Mouse (Mus musculus) kidney, postnatal 10 days (tissue): Measurements from ENCODE around the gene Mrgprh.

ENCODE experiments used
- DNase-seq: peaks from one replicate; pipeline ENCODE4 v3.0.0; 2021; ENCODE audit warnings: mixed read lengths

The Mrgprh gene

DNA sequence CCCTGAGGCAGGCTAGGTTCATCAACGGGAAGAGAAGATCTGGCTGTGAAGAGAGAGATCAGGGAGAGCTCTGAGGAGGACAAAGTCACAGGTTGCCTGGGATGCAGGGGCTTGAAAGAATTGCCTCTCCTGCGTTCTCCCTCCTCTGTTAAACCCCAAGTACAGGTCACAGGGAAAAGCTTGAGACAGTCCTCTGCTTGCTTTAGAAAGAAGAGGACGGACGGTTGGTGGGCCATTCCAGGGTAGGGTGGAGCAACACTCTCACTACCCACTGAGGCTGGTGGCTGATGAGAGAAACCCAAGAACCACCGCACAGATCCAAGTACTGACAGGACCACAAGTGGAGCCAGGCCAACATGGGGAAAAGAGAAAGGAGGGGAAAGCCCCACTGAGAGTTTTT is at the start of gene Mrgprh:
Gene Mrgprh, plus strand, starts transcription at position 301 of the 400 bp plus-strand sequence.
- no peak for DNase-seq

DNA sequence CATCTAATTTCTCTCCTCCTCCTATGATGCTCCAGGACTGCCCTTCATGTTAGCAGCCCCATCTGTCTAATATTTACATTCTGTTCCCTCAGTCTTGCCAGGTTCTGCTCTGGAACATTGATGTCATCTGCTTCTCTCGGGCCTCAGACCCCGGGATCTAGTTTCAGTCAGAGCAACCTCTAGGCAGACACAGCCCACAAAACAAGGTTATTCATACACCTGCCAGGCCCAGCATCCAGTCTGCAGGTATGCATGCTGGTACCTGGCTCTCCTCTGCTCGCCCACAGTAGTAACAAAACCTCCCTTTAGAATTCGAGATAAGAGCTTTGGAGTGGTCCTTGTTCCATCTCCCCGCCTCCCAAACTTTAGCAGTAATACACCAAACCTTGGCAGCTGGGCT is 45.5 kb upstream of the Mrgprh start:
- DNase-seq = no peak

DNA sequence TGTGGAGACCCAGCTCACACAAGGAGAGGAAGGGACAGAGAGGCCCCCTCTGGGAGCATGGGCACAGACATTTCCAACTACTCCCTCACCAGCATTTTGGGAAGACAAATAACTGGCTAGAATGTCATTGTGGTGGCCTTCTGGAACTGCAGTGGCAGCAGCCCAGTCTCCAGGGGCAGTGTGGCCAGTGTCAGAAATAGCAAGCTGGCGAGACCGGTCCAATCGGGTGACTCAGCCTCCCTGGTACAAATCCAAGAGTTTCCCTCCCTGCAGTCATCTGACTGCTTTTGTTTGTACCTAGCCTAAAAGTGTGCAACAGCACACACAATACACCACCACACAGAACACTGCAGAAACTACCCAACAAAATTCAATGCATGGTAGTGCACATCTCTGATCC is 43.6 kb upstream of the Mrgprh start:
- DNase-seq = no peak

DNA sequence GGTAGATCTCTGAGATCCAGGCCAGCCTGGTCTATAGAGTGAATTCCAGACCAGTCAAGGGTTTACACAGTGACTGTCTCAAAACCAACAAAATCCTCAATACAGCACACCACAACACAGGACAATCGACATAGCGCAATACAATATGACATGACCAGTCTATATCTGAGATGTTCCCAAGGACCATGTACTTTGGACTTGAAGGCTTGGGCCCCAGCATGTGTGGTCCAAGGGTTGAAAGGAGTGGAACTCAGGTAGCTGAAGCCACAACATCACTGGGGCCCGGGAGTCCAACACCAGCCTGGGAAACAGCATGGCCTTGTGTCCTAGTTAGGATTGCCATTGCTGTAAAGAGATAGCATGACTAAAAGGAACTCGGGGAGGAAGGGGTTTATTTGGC is 43.2 kb upstream of the Mrgprh start:
- no peak for DNase-seq

DNA sequence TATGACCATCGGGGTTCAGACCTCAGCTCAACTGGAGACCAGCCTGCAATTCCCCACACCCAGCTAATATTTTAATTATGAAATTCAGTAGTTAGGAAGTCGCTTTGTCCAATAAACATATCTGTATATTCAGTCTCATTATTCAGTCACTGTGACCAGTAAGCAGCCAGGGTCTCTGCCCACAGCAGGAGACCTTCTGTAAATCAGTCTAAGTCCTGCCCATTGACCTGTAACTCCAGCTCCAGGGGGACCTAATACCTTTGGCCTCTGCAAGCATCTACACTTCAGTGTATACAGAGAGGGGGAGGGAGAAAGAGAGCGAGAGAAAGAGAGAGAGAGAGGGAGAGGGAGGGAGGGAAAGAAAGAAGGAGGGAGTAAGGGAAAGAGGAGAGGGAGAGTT is 41.5 kb upstream of the Mrgprh start:
- DNase-seq = no peak

DNA sequence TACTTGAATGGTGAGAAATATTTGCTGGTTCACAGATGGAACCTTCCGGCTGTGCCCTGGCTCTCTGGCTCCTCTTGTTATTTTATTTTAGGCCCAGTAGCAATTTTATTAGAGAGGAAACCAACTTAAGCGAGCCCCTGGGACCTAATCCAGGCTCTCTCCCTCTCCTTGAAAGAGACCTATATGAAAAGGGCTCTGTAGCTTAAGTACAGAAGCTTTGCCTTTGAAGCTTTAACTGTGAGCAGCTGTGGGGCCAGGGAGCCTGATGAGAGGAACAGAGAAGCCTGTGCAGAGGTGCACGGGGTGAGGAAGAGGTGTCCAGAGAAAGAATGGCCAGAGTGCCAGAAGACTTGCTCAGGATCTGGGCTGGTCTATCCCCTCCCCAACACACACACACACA is 41.0 kb upstream of the Mrgprh start:
- DNase-seq = no peak

DNA sequence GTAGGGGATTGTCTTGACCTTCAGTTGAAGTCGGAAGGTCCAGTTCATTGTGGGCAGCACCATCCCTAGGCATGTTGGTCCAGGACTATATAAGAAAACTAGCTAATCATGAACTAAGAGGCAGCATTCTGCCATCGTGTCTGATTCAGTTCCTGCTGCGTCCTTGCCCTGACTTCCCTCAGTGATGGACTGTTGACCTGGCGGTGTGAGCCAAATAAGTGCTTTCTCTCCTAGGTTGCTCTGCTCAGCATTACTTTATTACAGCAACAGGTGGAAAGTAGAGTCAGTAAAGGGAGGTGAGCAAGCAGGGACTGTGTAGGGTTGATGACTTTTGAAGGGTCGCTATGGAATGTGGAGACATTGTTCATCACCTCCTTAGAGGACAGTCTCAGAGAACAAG is 40.1 kb upstream of the Mrgprh start:
- DNase-seq = no peak

DNA sequence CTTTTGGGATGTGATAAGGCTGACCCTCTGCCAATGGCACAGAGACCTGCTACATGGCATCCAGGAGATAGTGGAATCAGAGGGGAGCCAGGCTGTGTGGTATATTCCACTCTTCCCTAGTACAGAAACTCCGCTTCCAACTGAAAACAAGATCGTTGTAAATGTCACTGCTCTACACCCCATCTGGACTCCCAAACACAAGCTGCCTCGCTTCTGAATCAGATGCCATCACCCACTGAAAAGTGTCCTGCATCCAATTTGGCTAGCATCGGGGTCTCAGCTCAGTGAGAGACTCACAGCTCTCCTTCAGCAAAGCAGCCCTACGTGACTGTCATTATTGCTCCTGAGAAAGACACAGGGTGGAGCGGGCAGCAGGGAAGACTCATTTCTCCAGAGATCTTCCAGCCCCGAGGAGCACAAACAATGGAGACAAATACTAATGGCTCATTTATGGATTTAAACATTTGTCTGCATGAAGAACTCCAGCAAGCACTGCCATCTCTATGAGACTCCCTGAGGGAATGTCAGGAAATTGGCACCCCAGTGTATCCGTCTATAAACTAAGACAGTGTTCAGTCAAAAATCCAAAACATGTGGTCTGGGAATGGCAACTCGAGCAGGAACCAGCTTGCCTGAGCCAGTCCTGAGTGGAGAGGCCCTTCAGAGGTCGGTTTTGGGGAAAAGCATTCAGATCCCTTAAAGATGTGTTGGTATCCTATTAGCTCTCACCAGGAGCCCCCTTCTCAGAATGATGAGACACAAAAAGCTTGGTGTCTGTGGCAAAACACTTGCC is 36.2 kb upstream of the Mrgprh start:
- no peak for DNase-seq

DNA sequence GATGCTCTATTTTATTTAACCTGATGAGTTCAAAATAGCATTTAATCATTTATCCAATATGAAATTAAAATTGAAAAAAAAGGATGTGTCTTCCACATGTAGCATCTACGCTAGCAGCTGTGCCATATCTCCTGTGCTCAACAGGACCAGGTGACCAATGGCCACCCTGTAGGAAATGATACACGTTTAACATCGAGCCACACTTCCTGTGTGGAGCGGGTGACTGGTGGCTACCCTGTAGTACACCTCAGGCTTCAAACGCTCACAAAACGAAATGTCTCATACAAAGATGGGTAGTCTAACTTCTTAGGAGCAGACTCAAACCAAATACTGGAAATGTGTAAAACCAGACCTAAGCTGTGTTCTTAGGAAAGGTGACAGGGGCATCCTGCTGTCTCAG is 32.0 kb upstream of the Mrgprh start:
- DNase-seq = no peak

DNA sequence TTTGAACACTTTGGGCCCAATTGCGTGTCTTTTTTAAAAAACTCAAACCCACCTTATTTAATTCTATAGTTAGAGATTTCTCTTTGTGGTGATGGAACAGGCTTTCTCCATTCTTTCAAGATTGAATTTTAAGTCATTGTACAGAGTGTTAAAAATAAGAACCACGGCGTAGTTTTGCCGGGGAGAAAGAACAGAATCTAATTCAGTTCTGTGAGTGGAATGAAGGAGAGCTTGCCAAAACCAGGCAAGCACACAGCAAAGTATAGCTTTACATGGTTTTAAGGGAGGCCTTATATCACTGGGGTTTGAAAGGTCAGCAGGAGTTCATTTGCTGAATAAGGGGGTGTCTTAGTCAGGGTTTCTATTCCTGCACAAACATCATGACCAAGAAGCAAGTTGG is 31.3 kb upstream of the Mrgprh start:
- DNase-seq = no peak

DNA sequence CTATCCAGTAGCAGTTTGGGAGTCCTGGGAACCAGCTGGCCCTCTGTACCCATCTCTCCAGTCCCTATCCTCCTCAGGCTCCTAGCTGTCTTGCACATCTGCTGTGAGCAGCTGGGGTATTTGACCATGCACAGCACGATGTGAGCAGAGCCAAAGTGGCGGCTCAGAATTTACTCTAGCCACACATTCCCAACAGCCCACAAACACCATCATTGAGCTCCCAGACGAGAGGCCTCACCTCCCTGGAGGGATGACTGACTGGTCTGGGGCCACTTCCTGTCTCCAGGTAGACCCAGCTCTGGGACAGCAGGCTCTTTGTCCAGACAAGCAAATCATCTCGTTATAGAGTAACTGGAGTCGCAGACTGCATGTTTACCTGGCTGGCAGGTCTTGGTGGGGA is 30.0 kb upstream of the Mrgprh start:
- no peak for DNase-seq

DNA sequence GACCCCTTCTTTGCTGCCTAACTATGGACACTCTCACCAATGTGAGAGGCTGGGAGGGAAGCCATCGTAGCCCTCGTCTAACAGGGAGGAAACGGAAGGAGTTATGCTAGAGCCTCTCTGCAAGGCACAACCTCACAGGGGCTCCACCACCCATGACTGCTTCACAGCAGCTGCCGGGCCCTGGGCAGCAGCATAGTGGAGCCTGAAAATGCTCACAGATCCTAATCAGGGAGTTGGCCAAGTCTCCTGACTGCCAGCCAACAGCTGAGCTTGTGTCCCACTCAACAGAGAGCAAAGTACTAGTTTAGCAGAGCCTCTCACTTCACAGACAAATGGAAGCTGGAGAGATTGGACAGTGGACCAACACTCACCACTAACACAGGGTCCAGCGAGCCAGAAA is 29.4 kb upstream of the Mrgprh start:
- peak; percentile 45 for DNase-seq

DNA sequence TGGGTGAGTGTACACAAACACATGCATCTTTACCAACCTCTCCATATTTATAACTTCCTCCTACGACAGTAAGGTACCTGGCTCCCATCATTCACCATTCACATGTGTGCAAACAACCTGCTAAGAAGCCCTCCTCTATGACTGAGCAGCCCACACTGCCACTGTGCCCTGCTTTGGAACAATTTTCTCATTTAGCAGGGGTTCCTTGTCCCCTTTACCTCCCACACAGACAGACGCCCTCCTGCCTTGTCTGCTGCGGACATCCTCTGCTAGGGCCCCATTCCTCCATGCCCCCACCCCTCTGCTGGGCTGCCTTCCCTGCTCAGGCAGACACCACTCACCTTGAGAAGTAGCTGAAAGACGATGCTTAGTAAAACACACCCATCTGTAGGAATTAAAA is 28.1 kb upstream of the Mrgprh start:
- no peak for DNase-seq

DNA sequence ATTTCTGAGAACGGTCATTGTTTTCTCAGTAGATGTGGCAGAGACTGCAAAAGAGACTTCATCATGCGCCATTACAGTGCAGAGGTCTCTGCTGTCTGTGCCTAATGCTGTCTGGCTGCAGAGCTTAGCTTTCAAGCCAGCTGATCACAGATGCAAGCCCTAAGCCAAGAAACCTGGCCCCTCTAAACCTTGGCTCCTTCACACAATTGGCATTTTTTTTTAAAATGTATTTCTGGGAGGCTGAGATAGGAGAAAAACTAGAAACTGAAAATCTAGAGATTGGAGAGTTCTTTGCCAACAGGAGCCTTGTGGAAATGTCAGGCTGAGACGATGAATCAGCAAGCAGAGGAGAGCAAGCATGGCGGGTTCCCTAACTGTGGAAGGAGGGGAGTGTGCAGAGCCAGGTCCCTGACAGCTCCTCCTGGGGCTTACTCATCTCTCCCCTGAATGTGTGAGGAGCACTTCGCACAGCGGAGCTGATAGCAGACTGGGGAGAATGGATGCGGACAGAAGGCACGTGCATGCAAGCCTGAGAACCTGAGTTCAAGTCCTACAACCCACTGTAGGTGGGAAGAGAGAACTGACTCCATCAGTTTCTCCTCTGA is 26.0 kb upstream of the Mrgprh start:
- no peak for DNase-seq

DNA sequence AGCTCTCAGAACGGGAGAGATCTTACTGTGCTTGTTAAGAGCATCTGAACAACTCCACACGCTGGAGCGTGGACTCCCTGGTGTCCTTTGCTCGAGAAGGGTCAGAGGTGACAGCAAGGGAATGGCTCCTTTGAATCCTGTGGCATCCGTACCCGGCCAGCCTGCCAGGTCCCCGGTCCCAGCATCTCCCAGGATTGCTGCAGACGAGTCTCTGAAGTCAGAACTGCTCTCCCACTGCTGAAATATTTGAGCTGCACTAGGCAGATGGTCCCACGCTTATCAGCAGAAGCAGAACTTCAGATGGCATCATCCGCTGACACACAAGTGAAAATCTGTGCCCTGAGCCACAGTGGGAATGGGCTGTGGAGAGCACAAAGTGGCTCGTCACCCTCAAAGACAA is 24.1 kb upstream of the Mrgprh start:
- DNase-seq = no peak

DNA sequence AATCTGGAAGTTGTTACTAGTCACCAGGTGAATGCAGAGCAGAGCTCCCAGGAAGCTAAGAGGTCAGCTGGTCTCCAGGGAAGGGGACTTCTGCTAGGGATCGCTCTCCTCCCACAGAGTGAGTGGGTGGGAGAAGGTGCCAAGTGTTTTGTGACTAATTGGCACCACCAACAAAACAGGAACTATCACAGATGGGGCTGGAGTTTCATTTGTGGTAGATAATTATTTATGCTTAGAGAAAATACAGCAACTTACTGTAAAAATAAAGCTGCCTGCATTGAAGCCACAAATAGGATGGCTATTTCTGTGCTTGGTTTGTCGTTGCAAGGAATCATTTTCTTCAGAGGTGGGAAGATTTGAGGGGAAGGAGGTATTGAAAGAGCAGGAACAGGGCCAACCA is 22.0 kb upstream of the Mrgprh start:
- DNase-seq = no peak

DNA sequence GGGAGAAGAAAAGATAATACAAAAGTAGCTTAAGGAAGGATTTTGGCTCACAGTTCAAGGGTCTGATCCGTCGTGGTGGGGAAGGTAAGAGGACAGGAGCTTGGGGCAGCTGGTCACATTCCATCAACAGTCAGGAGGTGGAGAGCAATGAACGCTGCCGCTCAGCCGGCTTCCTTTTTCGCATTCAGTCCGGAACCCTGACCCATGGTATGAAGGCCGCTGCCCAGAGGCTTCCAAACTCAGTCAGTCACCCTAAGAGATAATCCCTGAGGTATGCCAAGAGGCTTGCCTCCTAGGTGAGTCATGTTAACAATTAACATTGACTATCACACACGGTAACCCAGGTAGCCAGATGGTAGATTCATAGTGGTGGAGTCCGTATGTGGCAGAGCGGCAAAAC is 21.4 kb upstream of the Mrgprh start:
- no peak for DNase-seq

DNA sequence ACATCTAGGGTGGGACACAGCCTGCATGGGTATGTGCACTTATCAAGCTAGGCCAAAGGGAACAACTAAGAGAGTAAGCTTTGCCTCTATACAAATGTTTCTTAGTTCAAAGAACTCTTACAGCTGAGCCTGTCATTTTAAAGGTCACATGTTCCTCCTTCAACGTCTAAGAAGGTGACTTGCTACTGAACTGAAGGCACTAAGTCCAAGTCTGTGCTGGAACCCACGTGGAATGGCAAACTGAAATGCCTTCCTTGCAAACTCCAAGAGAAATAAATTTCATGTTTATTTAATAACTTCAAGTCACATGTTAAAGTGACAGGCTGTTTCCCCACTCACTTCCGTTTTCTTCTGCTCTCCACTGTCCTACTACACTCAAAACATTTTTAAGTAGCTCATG is 18.4 kb upstream of the Mrgprh start:
- no peak for DNase-seq

DNA sequence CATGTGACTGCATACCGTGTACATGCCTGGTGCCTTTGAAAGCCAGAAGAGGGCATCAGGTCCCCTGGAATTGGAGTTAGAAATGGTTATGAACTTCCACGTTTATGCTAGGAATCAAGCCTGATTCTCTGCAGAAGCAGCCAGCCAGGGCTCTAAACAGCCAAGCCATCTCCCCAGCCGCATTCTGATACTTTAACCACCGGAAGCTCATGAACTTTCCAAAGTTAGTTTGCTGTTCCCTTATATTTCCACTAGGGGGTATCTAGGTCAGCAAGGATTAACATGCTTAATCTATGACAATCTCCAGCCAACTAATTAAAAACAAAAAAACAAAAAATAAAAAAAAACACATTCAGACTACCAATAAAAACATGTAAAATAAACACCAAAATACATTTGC is 17.8 kb upstream of the Mrgprh start:
- peak; percentile 38 for DNase-seq

DNA sequence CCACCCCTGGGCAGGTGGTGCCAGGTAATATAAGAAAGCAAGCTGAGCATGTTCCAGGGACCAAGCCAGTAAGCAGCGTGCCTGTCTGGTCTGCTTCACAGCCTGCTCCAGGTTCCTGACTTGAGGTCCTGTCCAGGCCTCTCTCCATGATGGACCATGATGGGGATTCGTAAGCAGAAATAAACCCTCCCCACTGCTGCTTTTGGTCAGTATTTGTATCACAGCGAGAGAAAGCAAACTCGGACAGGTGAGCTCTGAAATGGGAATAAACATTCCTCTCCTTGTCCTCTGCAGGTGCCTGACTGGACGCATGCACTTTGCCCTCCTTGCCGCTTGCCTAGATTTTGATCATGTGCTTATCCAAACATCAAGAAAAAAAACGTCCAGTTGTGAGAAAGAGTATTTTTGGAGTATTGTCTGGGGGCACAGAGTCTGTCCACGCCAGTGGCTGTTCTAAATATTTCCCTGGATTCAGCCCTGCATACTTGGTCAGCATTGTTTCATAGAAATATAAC is 16.8 kb upstream of the Mrgprh start:
- DNase-seq = peak; percentile 43

DNA sequence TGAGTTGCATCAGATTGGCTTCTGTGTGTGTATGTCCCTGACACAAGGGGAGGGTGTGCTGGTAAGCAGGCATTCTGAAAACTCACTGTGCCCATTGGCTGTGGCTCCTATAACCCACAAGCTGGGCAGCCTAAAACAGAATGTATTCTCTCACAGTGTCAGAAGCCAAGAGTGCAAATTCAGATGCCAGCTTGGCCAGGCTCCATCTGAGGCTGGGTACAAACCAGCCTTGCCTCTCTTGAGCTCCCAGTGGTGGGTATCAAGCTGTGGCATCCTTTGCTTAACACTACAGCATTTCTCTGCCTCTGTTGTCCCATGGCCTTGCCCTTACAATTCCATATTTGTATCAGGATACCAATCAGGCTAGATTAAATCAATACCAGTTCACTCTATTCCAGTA is 11.7 kb upstream of the Mrgprh start:
- no peak for DNase-seq

DNA sequence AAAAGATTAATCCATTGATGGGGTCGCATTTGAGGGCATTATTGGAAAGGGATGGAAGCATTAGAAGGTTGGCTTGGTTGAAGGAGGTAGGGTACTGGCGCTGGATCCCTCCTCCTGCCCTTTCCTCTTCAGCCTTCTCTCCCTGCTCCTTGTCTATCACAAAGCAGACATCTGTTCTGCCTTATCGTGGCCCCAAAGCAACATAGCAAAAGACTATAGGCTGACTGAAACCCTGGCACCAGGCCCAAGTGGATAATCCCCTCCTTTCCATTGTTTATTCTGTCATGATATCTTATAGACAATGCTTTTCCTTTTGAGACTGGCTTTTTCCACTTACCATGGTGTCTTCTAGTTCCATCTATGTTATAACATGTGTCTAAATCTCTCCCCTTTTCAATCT is 10.4 kb upstream of the Mrgprh start:
- no peak for DNase-seq

DNA sequence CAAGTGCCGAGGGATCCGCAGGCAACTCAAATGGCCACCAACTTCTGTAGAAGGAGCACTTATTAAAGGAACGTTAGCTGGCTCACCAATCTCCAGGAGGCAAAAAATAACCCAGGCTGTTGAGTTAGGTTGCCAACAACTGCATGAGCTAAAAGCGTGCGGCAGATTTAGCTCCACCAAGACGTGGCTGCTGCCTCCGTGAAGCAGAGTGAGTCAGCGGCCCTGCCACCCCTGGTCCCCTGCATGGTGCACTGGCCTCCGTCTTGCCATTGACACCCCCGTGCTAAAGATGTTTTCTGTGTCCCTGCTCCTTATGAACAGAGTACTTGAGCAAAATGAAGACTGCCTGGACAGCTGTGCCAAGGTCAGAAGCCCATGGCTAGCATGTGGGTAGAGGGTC is 9.0 kb upstream of the Mrgprh start:
- DNase-seq = no peak

DNA sequence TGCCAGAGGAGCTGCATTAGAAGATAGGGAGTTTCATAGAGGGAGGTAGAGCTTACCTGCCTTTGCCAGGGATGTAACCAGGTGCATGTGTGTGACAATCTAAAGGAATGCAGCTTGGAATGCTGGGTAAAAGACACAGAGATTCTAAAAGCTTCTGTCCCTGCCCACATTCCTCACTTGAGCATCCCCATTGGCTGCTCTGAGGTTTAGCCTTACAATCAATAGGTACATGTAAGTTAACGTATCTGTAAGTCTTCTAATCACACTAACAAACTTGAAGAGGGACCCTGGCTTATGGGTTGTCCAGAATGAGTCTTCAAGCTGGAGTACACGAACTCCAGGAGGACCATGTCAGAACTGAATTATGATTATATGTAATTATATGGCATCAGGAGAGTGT is 7.8 kb upstream of the Mrgprh start, which contains the start of gene Mas1:
Gene Mas1, minus strand, starts transcription at position 101 of the 400 bp plus-strand sequence.
- no peak for DNase-seq

DNA sequence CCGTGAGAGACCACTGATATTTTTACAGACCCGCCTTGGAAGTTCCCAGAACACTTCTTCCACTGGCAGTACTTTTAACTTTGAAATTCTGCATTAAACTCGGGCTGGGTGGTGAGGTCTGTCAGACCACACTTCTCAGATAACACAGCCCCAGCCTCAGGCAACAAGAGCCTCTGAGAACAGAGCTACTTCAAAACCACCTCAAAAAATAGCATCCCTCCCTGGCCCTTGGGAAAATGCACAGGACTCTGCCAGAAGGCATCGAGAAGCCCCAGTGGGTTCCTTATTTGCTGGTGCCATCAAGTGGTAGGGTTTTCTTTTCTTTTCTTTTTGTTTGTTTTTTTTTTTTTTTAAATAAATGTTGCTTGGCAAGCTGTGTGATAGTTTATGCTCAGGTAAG is 7.2 kb upstream of the Mrgprh start:
- no peak for DNase-seq
